Mouse (Mus musculus): ENCODE measurements around the gene Tnfsf10. TPM values are rescaled to one million over a fixed set of nuclear protein-coding genes. Genes with fewer than 3 reads are reported as not detected.
"Not testable (repeated sequence)": the region's sequence is repeated elsewhere in the genome, so short reads cannot be mapped to it uniquely, and the experiment has no call there.

The Tnfsf10 gene
- polyA plus RNA-seq, 1 experiment = 0.21 TPM

DNA sequence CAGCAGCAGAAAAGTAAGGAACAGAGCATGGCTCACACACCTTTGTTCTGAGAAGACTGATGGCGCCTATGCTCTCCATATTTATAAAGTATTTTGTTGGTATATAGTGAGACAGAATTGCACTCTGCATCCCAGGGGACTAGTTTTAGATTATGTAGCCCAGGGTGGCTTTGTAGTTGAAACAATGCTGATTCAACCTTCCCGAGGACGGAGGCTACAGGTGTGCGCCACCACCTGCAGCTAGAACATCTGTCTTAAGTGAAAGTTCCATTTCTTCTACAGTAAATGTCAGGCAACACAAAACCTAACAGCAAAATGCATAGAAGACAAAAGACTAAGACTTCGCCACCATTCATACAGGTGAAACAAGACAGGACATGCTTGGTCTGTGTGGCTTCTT lies 26.5 kb upstream of the Tnfsf10 start:
- H3K36me3 ChIP-seq (ENCODE audit: control insufficient read depth, insufficient read depth, low read length) = no peaks in the 10 kb centered on the region

DNA sequence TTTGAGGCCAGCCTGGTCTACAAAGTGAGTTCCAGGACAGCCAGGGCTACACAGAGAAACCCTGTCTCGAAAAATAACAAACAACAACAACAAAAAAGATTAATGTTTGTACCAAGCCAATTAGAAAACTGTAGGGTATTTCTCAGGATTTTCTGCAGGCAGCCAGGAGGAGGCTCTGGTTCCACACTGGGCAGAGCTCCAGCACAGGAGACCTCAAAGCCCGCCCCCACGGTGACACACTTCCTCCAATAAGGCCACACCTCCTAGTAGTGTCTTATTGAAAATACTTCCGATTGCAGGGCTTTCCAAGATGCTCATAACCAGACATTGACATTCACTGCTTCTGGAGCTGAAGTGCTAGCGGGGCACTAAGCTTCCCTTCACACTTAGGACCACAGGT lies 25.9 kb upstream of the Tnfsf10 start:
- not testable (repeated sequence) for H3K27ac ChIP-seq (ENCODE audit: control insufficient read depth, insufficient read depth, low read depth, low read length); H3K36me3 ChIP-seq (ENCODE audit: control insufficient read depth, insufficient read depth, low read length); H3K4me1 ChIP-seq (ENCODE audit: control insufficient read depth, insufficient read depth, low read length); H3K27me3 ChIP-seq (ENCODE audit: control insufficient read depth, insufficient read depth, low read length); H3K4me3 ChIP-seq (ENCODE audit: control insufficient read depth, low read depth, low read length)

More for the DNA sequence above, 26.5 kb upstream of the Tnfsf10 start:
- Histone ChIP-seq H3K4me1 (ENCODE audit: control insufficient read depth, insufficient read depth, low read length) (no peaks in the 10 kb centered on the region), H3K4me3 (ENCODE audit: control insufficient read depth, low read depth, low read length) (no peak overlapping the region), H3K27me3 (ENCODE audit: control insufficient read depth, insufficient read depth, low read length) (no peaks in the 10 kb centered on the region), H3K27ac (ENCODE audit: control insufficient read depth, insufficient read depth, low read depth, low read length) (no peak overlapping the region)
- TF ChIP-seq CTCF (IDR thresholded peaks at IDR 0.05; ENCODE audit: control insufficient read depth, insufficient read depth, insufficient replicate concordance, low read depth, low read length) (no peak), POLR2A (IDR thresholded peaks at IDR 0.05; ENCODE audit: control insufficient read depth, low read depth, low read length) (no peak)

DNA sequence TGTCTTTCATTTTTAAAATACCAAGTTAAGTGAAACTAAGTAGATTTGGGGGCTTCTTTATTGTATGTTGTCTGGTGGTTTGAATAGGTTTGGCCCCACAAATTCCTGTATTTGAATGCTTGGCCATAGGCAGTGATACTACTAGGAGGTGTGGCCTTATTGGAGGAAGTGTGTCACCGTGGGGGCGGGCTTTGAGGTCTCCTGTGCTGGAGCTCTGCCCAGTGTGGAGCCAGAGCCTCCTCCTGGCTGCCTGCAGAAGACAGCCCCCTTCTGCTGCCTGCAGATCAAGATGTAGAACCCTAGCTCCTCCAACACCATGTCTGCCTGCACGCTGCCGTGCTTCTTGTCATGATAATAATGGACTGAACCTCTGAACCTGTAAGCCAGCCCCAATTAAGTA lies 25.4 kb upstream of the Tnfsf10 start:
- H3K27ac ChIP-seq (ENCODE audit: control insufficient read depth, insufficient read depth, low read depth, low read length); H3K4me3 ChIP-seq (ENCODE audit: control insufficient read depth, low read depth, low read length); H3K4me1 ChIP-seq (ENCODE audit: control insufficient read depth, insufficient read depth, low read length); H3K27me3 ChIP-seq (ENCODE audit: control insufficient read depth, insufficient read depth, low read length); H3K36me3 ChIP-seq (ENCODE audit: control insufficient read depth, insufficient read depth, low read length): not testable (repeated sequence)

DNA sequence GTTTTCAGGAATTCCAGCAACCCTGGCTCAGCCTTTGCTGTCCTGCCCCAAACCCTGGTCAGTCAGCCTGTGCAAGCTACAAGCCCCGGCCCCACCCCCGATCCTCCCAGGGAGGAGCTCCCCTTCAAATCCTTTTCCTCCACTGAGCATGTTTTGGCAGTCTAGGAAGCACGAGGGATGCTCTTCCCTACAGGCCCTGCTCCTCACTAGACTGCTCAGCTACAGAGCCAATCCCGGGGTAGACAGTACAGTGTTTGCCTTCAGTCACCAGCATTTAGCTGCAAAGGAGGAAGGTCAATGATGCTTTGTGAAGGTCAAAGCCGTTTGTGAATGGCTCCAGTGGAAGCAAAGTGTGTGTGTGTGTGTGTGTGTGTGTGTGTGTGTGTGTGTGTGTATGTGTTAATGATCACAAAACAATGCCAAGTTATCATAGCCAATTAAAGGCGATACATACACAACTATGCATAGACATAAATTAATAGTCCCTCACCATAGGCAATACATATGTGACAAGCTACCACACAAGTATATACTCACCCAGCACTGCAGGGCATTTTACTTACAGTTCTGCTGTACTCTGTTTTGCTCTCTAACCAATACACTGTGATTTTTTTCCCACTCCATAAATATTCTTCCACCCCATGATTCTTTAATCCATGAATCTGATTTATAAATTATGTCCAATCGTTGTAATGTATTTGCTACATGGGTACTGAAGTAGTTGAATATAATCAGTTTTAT lies 23.0 kb upstream of the Tnfsf10 start:
- Histone ChIP-seq H3K27ac (ENCODE audit: control insufficient read depth, insufficient read depth, low read depth, low read length) (no peak overlapping the region), H3K4me3 (ENCODE audit: control insufficient read depth, low read depth, low read length) (no peak overlapping the region), H3K4me1 (ENCODE audit: control insufficient read depth, insufficient read depth, low read length) (no peaks in the 10 kb centered on the region), H3K27me3 (ENCODE audit: control insufficient read depth, insufficient read depth, low read length) (no peaks in the 10 kb centered on the region), H3K36me3 (ENCODE audit: control insufficient read depth, insufficient read depth, low read length) (no peaks in the 10 kb centered on the region)
- no peak for TF ChIP-seq POLR2A (IDR thresholded peaks at IDR 0.05; ENCODE audit: control insufficient read depth, low read depth, low read length)

DNA sequence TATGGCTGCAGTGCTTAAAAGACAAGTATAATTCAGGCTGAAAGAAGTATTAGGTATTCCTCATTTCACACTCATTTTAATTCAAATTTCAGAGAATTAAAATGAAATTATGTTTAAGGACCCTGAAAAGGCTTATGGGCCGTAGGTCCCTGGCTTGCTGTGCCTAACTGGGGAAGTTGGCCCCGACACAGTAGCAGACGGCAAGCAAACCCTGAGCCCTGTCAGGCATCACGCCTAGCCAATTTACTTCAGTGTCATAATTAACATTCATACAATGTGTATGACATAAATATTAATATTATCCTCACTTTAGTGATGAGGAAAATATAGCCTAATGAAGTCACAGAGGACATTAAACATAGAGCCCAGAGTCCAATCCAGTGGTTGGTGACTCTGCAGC lies 16.4 kb upstream of the Tnfsf10 start:
- no peaks in the 10 kb centered on the region for H3K27me3 ChIP-seq (ENCODE audit: control insufficient read depth, insufficient read depth, low read length)
- no peak for TF ChIP-seq CTCF (IDR thresholded peaks at IDR 0.05; ENCODE audit: control insufficient read depth, insufficient read depth, insufficient replicate concordance, low read depth, low read length)
- H3K36me3 ChIP-seq (ENCODE audit: control insufficient read depth, insufficient read depth, low read length) = no peaks in the 10 kb centered on the region
- no peaks in the 10 kb centered on the region for H3K4me1 ChIP-seq (ENCODE audit: control insufficient read depth, insufficient read depth, low read length)
- H3K4me3 ChIP-seq (ENCODE audit: control insufficient read depth, low read depth, low read length) = no peak overlapping the region
- no peak overlapping the region for H3K27ac ChIP-seq (ENCODE audit: control insufficient read depth, insufficient read depth, low read depth, low read length)

DNA sequence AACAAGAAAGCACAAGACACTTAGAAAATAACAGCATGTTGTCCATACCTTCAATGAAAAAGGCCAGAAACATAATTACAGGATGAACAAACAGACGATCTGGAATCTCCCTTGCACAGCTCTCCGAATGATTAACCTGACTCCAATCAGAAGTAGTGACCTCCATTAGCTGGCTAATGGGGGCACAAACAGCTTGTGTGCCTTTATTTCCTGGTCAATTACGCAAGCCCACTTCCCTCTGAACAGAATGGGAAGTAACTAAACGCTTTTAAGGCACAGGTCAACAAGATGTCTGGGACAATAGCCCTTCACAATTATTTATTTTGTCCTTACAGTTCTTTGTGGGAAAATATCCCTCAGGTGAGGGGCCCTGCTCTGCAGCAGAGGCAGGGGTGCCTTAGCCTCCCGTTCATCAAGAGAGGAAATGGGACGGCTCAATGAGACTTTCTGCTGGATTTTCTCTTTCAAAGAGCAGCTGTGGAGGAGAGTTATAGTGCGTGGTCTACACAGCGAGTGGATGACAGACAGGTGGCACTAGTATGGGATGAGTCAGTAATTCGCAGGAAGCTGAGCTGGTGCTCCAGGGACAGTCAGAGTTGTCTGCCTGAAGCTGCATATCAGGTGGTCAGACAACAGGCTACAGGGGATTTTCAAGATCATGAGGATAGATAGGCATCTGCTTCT lies 14.3 kb upstream of the Tnfsf10 start:
- no peaks in the 10 kb centered on the region for H3K36me3 ChIP-seq (ENCODE audit: control insufficient read depth, insufficient read depth, low read length)
- H3K4me3 ChIP-seq (ENCODE audit: control insufficient read depth, low read depth, low read length) = no peak overlapping the region
- H3K4me1 ChIP-seq (ENCODE audit: control insufficient read depth, insufficient read depth, low read length) = no peaks in the 10 kb centered on the region
- no peaks in the 10 kb centered on the region for H3K27me3 ChIP-seq (ENCODE audit: control insufficient read depth, insufficient read depth, low read length)
- no peak overlapping the region for H3K27ac ChIP-seq (ENCODE audit: control insufficient read depth, insufficient read depth, low read depth, low read length)
- no peak for TF ChIP-seq POLR2A (IDR thresholded peaks at IDR 0.05; ENCODE audit: control insufficient read depth, low read depth, low read length)

DNA sequence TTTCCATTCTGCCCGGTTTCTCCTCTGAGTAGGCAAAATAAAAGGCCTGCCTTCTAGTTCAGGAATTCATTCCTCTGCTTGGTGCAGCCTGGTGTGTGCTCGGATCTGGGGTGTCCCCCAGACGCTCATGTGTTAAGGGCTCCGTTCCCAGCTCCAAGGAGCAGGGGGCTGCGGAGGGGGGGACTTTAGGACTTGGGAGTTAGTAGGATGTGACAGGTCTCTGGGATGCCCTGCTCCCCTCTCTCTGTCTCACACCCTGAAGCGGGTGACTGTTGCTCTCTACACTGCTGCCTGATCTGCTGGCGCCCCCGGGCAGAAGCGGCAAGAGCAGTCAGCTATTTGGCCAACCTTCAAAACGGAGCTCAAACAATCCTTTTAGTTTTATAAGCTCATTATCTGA lies 10.0 kb upstream of the Tnfsf10 start:
- Histone ChIP-seq H3K4me3 (ENCODE audit: control insufficient read depth, low read depth, low read length) (no peak overlapping the region), H3K4me1 (ENCODE audit: control insufficient read depth, insufficient read depth, low read length) (no peaks in the 10 kb centered on the region), H3K27me3 (ENCODE audit: control insufficient read depth, insufficient read depth, low read length) (no peaks in the 10 kb centered on the region), H3K36me3 (ENCODE audit: control insufficient read depth, insufficient read depth, low read length) (no peaks in the 10 kb centered on the region), H3K27ac (ENCODE audit: control insufficient read depth, insufficient read depth, low read depth, low read length) (no peak overlapping the region)
- TF ChIP-seq CTCF (IDR thresholded peaks at IDR 0.05; ENCODE audit: control insufficient read depth, insufficient read depth, insufficient replicate concordance, low read depth, low read length) (no peak), POLR2A (IDR thresholded peaks at IDR 0.05; ENCODE audit: control insufficient read depth, low read depth, low read length) (no peak)

DNA sequence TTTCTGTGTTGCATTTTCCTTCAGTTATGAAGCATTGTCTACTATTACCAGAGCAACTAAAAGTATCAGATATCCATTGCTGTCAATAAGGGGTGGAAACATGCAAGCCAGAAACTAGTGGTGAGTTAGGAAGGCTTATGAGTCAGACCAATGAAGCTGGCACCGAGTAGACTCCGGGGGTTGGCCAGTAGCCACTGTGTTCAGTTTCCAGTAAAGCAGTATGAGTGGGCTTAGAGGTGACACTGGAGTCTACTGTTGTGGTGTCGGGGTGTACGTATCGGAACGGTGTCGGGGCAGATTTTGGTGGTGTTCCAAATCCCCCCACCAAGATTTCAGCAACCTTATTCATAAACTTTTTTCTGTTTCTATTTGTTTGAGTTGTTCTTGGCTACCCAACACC lies 5.9 kb upstream of the Tnfsf10 start:
- no peaks in the 10 kb centered on the region for H3K27me3 ChIP-seq (ENCODE audit: control insufficient read depth, insufficient read depth, low read length)
- no peaks in the 10 kb centered on the region for H3K36me3 ChIP-seq (ENCODE audit: control insufficient read depth, insufficient read depth, low read length)
- TF ChIP-seq CTCF (IDR thresholded peaks at IDR 0.05; ENCODE audit: control insufficient read depth, insufficient read depth, insufficient replicate concordance, low read depth, low read length) (no peak), POLR2A (IDR thresholded peaks at IDR 0.05; ENCODE audit: control insufficient read depth, low read depth, low read length) (no peak)
- no peak overlapping the region for H3K4me3 ChIP-seq (ENCODE audit: control insufficient read depth, low read depth, low read length)
- no peaks in the 10 kb centered on the region for H3K4me1 ChIP-seq (ENCODE audit: control insufficient read depth, insufficient read depth, low read length)
- H3K27ac ChIP-seq (ENCODE audit: control insufficient read depth, insufficient read depth, low read depth, low read length) = no peak overlapping the region

All from testis, adult 2 months (tissue).